Mouse (Mus musculus) myocyte (in vitro differentiated cells): Measurements from ENCODE around the gene Efcc1.

ENCODE experiments used
- E2F4 ChIP-seq: IDR thresholded peaks from one replicate; pipeline ENCODE4 v1.6.1; 2011; ENCODE audit warnings: mild to moderate bottlenecking, control low read depth, moderate library complexity; ENCODE audit not compliant: insufficient read depth
- MAX ChIP-seq: IDR thresholded peaks from one replicate; pipeline ENCODE4 v1.6.1; 2011; ENCODE audit warnings: low read depth, mild to moderate bottlenecking, control low read depth
- MYOG ChIP-seq, 3 experiments: IDR thresholded peaks; one replicate each; pipeline ENCODE4 v1.6.1; 2011; ENCODE audit warnings: control low read depth in 2 of 3, low read depth in 2 of 3, mild to moderate bottlenecking in 2 of 3; ENCODE audit not compliant: insufficient read length in 2 of 3, control insufficient read depth in 1 of 3, insufficient read depth in 1 of 3
- POLR2A ChIP-seq: IDR thresholded peaks from one replicate; pipeline ENCODE4 v1.6.1; 2011; ENCODE audit warnings: low read depth, mild to moderate bottlenecking, control low read depth, moderate library complexity; ENCODE audit not compliant: insufficient read length
- TCF12 ChIP-seq: IDR thresholded peaks from one replicate; pipeline ENCODE4 v1.6.1; 2011; ENCODE audit warnings: mild to moderate bottlenecking, control low read depth; ENCODE audit not compliant: poor library complexity, insufficient read depth, severe bottlenecking

DNA sequence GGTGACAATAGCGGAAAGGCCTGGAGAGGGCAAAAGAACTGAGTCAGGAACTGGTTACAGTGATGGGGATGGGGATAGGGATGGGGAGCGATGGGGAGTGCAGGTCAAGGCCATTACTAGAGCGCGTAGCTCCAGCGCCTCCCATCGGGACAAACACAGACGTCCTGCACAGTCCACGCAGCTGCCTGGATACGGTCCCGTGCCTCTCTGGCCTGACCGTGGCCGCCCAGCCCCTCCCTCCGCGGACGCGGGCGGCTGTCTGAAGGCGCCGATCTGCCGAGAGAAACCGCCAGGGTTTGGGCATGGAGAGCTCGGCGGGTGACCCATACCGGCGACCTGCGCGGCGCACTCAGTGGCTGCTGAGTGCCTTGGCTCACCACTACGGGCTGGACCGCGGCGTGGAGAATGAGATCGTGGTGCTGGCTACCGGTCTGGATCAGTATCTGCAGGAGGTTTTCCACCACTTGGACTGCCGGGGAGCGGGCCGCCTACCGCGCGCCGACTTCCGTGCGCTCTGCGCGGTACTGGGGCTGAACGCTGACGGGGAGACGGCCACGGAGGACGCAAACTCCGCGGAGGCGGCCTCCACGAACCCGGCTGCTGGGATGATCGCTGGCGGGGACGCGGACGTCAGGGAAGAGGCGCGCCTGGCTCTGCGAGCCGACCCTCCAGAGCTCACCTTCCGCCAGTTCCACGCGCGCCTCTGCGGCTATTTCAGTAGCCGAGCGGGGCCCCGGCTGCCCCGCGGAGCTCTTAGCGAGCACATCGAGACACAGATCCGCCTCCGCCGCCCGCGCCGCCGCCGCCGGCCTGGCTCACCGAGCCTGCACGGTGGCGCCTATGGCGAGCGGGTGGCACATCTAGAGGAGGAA lies at the start of gene Efcc1:
- TF ChIP-seq MYOG (IDR thresholded peaks at IDR 0.05; ENCODE audit: control insufficient read depth in 1 of 3, insufficient read depth in 1 of 3, insufficient read length in 2 of 3, low read depth in 2 of 3) (no peak), POLR2A (no peak), MAX (no peak), TCF12 (no peak), E2F4 (no peak)
